Mouse (Mus musculus) brain, embryonic 18.5 days (tissue): Measurements from ENCODE around the gene Slc5a10.

Experiments used
- DNase-seq: peaks from one replicate; pipeline ENCODE4 v3.0.0-alpha.2; 2012; ENCODE audit warnings: low read depth, low spot score

Slc5a10 gene

GRCm38 (mm10) chr11:61720636-61721035 is at the start of gene Slc5a10:
Slc5a10 (minus strand) TSS chr11:61720826.
- DNase-seq: no peak

GRCm38 (mm10) chr11:61761584-61762407 is 41.2 kb upstream of the Slc5a10 start, which contains the start of gene Prpsap2:
Prpsap2 (minus strand) TSS chr11:61762088.
- DNase-seq: peak; percentile 89

DNA sequence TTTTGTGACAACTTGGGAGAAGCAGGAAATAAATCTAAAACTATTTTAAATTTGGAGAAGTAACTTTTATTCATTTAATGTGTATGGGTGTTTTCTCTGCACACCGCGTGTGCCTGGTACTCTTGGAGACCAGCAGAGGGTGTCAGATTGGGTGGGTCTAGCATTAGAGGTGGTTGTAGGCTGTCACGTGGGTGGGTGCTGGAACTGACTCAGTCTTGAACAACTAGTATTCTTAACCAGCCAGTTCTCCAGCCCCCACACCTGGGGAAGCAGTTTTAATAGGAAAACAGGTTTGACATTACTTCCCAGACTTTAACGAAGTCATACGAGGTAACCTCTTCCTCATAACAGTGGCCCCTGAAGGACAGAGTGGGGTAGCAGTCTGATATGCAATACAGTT is 39.9 kb upstream of the Slc5a10 start:
- no peak for DNase-seq

- DNase-seq: no peak
These were observed 36.5 kb upstream of the Slc5a10 start for GRCm38 (mm10) chr11:61757151-61757550.

DNA sequence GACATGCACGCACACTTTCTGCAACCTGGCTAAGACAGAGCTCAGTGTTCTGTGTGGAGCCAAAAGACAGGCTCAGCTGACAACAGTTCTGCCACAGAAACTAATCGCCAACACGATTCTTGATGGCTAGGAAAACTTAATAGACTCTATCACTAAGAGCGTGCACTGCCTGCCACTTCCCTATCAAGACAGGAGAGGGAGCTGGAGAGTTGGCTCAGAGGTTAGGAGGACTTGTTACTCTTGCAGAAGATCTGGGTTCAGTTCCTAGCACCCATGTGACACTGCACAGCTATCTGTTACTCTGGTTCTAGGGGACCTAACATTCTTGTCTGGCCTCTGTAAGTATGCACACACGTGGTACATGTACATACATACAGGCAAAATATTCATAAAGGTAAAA is 31.0 kb upstream of the Slc5a10 start:
- DNase-seq: no peak

DNA sequence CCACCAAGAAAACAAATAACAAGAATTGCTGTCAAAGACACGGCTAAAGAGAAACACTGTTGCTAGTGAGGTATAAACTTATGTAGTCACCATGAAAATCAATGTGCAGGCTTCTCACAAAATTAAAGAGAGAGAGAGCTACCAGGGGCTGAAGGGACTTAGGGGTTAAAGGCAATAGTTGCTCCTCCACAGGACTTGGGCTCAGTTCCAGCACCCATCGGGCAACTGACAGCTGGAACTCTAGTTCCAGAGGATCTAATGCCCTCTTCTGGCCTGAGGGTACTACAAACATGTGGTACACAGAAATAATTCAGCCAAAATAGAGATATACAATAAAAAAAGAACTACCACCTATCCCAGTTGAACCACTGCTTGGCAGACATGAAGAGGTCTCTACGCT is 26.5 kb upstream of the Slc5a10 start:
- DNase-seq: no peak

- no peak for DNase-seq
These were observed 25.2 kb upstream of the Slc5a10 start for GRCm38 (mm10) chr11:61745781-61746180.

- no peak for DNase-seq
These were observed 23.8 kb upstream of the Slc5a10 start for GRCm38 (mm10) chr11:61744460-61744859.

DNA sequence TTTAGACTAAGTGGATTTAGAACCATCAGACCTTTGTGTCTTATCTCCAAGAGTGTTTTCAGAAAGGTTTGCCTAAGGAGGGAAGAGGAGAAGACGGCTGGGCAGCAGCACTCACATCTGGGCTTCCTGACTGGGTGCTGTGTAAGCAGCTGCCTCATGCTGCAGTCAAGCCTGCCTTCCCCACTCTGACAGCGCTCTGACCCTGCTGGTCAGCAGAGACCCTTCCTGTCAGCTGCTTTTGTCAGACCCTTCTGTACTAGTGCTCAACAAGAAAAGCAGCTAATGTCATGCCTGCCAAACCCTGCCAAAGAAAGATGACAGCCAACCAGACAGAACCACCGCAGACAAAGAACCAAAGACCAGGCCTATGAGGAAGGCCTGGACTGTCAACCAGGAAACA is 23.1 kb upstream of the Slc5a10 start:
- no peak for DNase-seq

DNA sequence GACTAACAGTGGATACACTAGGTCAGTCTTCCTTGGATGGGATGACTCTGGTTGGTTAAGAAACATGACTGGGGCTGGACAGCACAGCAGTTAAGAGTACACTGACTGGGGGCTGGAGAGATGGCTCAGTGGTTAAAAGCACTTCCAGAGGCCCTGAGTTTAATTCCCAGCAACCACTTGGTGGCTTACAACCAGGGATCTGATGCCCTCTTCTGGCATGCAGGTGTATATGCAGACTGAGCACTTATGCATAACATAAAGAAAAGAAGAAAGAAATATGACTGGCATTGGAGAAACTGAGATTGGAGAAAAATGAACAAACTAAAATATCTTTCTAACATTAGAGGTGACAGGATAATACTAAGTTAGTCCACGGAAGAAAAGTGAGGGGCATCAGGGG is 19.9 kb upstream of the Slc5a10 start:
- no peak for DNase-seq

GRCm38 (mm10) chr11:61737290-61737689 is 16.7 kb upstream of the Slc5a10 start:
- no peak for DNase-seq

- no peak for DNase-seq
These were observed 12.0 kb upstream of the Slc5a10 start for GRCm38 (mm10) chr11:61732672-61733071.

GRCm38 (mm10) chr11:61728037-61728436 is 7.4 kb upstream of the Slc5a10 start:
- no peak for DNase-seq

DNA sequence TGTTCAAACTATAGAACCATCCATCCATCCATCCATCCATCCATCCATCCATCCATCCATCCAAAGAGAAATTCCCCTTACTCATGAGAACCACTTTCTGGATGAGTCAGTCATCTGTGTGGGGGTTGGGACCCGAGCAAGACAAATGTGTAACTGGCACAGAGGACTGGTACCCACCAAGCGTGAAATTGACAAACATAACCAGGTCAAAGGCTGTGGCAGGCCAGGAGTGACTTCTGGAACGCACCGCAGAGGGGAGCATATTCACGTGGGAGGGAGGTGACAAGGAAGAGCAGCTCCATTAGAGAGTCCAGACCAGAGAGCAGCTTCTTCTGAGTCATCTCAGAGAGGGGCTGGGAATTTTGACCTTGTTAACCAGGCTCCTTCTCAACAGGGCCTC is 1.5 kb upstream of the Slc5a10 start:
- no peak for DNase-seq

DNA sequence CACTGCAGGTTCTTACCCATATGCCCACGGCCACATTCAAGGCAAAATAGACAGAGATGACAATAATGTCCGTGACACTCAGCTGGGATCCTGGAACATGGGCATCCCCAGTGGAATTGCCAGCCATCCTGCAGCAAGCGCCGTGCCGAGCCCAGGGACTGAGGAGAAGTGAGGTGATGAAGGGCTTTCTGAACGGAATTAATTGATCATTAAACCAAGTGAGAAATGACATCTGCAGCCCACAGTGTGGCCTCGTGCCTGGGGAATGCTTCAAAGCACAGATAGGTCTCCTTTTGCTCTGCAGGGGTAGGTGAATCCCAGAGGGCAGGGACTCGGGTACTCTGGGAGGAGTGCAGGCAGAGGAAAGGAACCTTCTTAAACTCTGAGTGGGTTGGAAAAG is 800 bp downstream of the Slc5a10 start:
- no peak for DNase-seq

DNA sequence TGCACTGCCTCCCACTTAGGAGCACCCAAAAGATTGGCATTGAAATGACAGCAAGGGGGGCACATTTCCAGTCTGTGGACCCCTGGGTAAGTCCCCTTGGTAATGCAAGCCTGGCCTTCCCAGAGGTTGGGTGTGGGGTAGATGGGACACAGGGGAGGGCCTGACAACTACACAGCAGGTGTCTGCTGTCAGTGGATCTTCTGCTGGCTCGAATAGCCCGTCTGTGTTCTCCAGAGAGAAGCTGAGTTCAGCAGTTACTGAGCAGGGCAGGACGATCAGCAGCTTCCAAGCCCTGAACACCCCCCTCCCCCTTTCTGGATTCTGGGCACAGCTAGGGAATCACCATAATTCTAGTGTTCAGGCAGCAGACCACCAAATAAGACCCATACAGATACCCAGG is 1.2 kb downstream of the Slc5a10 start:
- no peak for DNase-seq

GRCm38 (mm10) chr11:61717990-61718389 is 2.6 kb downstream of the Slc5a10 start:
- DNase-seq: no peak

- no peak for DNase-seq
These were observed 5.5 kb downstream of the Slc5a10 start for GRCm38 (mm10) chr11:61715130-61715529.

- DNase-seq: peak; percentile 56
These were observed 6.1 kb downstream of the Slc5a10 start for GRCm38 (mm10) chr11:61714346-61715117.

DNA sequence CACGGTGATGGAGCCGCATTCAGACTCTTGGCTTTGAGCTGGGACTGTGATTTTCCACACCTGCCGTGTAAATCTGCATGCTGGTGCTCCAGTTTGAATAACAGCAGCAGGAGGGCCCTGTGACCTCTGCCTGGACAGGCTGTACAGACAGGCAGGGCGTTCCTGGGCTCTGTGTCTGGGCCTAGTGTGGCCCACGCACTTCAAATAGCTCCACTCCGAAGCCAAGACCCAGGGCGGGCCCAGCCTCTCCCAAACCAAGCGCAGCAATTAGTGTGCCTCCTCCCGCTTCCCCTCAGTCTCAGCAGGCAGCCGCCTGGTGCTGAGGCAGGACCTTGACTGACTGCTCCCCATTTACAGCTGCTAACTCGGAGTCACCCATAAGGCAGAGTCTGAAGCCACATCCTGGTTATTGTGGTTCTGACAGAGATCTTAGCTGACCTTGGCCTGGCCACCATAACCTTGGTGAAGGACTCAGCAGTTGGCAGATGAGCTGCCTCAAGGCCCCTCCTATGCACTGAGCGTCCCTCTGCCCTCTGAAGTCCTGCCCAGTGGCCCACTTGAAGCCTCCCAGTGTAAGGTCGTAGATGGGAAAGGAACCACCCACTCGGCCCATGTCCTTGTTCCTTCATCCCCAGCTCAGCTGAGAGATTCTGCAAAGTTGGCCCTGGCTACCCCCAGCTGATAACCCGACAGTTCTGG is 7.3 kb downstream of the Slc5a10 start:
- no peak for DNase-seq

DNA sequence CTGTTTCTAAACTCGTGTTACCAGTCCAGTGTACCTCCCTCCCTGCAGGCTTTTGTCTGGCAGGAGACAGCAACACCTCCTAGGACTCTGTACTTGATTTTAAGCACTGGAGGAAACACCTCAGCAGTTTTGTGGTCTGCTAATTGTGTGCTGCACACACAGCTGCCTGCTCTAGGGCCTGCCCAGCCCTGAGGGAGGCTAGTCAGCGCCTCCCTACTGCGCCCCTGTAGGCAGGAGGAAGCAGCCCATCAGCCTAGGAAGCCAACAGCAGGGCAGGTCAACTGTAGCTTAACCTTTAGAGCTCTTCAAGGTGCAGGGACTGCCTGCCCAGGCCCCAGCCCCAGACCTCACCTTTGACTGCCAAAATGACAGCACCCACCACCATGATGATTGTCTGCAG is 11.7 kb downstream of the Slc5a10 start:
- no peak for DNase-seq

DNA sequence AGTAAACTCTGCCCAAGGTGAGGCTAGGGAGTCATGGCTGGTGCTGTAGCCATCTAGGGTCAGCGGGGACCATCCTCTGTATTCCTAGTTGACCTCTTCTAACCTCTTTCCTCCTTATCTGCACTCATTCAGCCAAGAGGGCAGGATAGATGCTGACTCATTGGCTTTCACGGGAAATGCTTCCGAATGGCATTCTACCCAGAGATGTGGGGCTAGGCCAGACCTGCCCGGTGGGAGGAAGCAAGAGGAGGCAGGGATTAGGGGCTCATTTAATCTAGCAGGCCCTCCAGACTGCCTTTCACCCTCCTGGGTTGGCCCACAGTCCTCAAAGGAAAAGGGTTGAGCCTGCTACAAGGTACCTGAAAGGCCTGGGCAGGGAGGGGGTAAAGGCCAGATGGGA is 14.4 kb downstream of the Slc5a10 start:
- DNase-seq: no peak
